Mouse (Mus musculus) embryonic facial prominence, embryonic 10.5 days (tissue): ENCODE results near the gene Trir. TPM values are rescaled to one million over a fixed set of nuclear protein-coding genes. Genes with fewer than 3 reads are reported as not detected.

Experiments used
- DNase-seq: peaks from one replicate; pipeline ENCODE4 v3.0.0-alpha.2; 2017; ENCODE audit warnings: low spot score
- H3K27ac ChIP-seq: fragments of 300-500 bp; sonication (generic); replicated peaks from 2 replicates; pipeline ENCODE4 v1.5.1; 2016; ENCODE audit warnings: mild to moderate bottlenecking
- H3K27me3 ChIP-seq: fragments of 300-500 bp; sonication (generic); replicated peaks from 2 replicates; pipeline ENCODE4 v1.6.1; 2016; ENCODE audit warnings: low read depth, mild to moderate bottlenecking; ENCODE audit not compliant: poor library complexity, severe bottlenecking
- H3K36me3 ChIP-seq: fragments of 300-500 bp; sonication (generic); replicated peaks from 2 replicates; pipeline ENCODE4 v1.6.1; 2016; ENCODE audit warnings: mild to moderate bottlenecking, moderate library complexity
- H3K4me1 ChIP-seq: fragments of 300-500 bp; sonication (generic); 2 replicates; pipeline ENCODE4 v1.6.1; 2016
- H3K4me3 ChIP-seq: fragments of 300-500 bp; sonication (generic); 2 replicates; pipeline ENCODE4 v1.5.1; 2016; ENCODE audit warnings: mild to moderate bottlenecking, moderate library complexity
- H3K9me3 ChIP-seq: fragments of 300-500 bp; sonication (generic); 2 replicates; pipeline ENCODE4 v1.6.1; 2016; ENCODE audit warnings: mild to moderate bottlenecking
- WGBS: fragments of 180-500 bp; shearing (Covaris S2); methylation state at CpG from one replicate; pipeline ENCODE4 v1.1.7; 2016; 5-methylcytosine and 5-hydroxymethylcytosine counted together
- polyA plus RNA-seq: library from polyadenylated mRNA; unstranded; fragments of >200 nt; fragmentation: Nextera tagmentation; extraction: Ambion mirVana; gene quantifications from 2 replicates; pipeline ENCODE4 v1.2.1, GENCODE M21; 2016

Gene Trir
- polyA plus RNA-seq, 1 experiment from 2014 or later: 157 TPM

DNA sequence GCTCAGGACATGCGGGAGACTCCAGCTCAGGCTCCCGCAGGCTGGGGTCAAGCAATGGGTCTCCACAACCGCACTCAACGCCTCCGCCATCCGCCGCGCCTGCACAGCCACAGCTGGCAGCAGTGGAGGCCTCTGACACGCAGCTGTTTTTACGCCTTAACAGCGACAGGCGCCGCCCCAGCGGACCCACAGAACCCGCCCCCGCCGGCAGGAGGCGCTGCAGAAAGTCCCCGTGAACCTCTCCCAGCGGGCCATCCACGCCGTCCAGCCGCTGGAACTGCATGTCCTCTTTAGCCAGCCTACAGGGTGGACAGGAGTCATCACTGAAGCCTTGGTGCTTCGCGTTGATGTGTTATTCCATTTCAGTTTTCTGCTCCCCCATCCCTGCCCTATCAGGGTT, 18.9 kb upstream of the Trir start:
- H3K9me3 ChIP-seq: no peaks in the 10 kb centered on the region
- H3K27me3 ChIP-seq: peaks cover 57% of the 10 kb centered on the region
- 14% methylated on average over 25 of the region's 25 CpGs for WGBS
- no peak overlapping the region for H3K4me3 ChIP-seq
- H3K27ac ChIP-seq: no peak overlapping the region
- peak; percentile 55 for DNase-seq
- peaks cover 3% of the 10 kb centered on the region; the same call in 1 of the 2 replicates for H3K36me3 ChIP-seq
- H3K4me1 ChIP-seq: no peaks in the 10 kb centered on the region; the same call in 1 of the 2 replicates

DNA sequence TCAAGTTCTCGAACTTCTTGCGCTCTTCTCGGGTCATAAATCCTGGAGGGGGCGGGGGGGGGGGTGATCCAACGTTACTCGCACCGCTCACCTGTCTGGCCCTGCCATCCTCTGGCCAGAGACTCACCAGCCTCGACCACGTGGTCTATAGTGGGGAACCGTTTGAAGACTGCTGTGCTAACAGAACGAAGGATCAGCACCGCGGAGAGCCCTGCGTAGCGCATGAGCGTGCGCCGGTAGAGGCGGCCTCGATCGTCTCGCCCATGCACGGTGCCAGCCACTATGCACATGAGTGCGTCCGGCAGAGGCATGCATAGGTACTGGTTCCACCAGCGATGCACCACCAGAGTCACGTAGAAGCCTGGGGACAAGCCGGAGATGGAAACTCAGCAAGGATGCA, 15.4 kb upstream of the Trir start:
- Histone ChIP-seq H3K4me3 (no peak overlapping the region), H3K27me3 (peaks cover 81% of the 10 kb centered on the region), H3K36me3 (no peaks in the 10 kb centered on the region), H3K9me3 (no peaks in the 10 kb centered on the region), H3K4me1 (peaks cover 6% of the 10 kb centered on the region), H3K27ac (no peak overlapping the region)
- DNase-seq: peak; percentile 27
- WGBS: 17% methylated on average over 28 of the region's 28 CpGs

DNA sequence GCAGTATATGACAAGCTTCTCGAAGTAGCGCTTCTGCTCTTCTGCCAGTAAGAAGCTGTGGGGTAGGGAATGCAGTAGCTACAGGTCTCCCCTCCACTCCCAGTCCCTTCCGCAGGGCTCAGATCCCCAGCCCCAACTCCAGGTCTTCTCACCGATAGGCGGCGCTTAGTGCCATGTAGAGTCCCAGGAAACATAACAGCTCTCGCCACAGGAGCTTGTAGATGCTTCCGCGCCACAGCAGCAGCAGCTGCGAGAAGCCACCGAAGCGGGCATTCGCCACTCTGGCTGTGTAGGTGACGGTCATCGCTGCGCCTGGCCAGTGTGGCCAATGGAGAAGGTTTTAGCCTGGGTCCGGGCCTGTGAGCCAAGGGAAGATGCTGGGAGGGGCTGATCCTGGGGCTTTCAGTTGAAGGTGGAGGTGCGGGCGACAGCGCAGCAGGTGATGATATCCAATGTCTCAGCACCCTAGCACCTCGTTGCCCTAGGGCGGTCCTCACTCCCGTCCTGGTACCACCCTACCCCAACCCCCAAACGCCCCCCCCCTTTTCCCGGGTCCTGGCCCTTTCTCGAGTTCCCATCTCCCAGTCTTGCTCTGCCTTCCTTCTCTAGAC, 13.3 kb upstream of the Trir start:
- peak overlapping the region; percentile 53 for H3K4me3 ChIP-seq
- WGBS: 4% methylated on average over 26 of the region's 26 CpGs
- H3K9me3 ChIP-seq: no peaks in the 10 kb centered on the region
- peaks cover 62% of the 10 kb centered on the region for H3K27me3 ChIP-seq
- H3K27ac ChIP-seq: no peak overlapping the region
- H3K4me1 ChIP-seq: peaks cover 6% of the 10 kb centered on the region
- H3K36me3 ChIP-seq: peaks cover 17% of the 10 kb centered on the region
- DNase-seq: peak; percentile 80

DNA sequence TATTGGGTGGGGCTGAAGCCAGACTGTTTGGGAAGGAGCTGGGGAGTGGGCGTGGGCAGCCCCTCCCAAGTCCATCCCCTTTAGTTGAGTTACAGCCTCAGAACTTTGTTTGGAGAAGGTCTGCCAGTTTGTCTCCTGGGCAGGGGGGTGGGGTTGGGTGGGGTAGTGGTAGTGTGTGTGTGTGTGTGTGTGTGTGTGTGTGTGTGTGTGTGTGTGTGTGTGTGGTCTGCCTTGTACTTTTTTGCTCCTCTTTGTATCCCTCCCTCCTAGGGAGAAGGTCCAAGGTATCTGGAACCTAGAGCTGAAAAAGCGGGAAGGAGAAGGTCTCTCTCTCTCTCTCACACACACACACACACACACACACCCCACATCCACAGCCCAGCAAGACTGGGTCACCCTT, 12.2 kb upstream of the Trir start, which contains the start of gene Best2:
Gene Best2 (minus strand): TSS at position 101 of the 400 bp plus-strand sequence.
- Histone ChIP-seq H3K4me3 (peak within 1 kb of the TSS; percentile 53), H3K9me3 (no peaks in the 10 kb centered on the region), H3K36me3 (peaks cover 28% of the 10 kb centered on the region), H3K4me1 (peaks cover 6% of the 10 kb centered on the region), H3K27ac (no peak within 1 kb of the TSS), H3K27me3 (peaks cover 51% of the 10 kb centered on the region)
- no peak for DNase-seq
- WGBS: 44% methylated on average over 2 of the region's 2 CpGs

DNA sequence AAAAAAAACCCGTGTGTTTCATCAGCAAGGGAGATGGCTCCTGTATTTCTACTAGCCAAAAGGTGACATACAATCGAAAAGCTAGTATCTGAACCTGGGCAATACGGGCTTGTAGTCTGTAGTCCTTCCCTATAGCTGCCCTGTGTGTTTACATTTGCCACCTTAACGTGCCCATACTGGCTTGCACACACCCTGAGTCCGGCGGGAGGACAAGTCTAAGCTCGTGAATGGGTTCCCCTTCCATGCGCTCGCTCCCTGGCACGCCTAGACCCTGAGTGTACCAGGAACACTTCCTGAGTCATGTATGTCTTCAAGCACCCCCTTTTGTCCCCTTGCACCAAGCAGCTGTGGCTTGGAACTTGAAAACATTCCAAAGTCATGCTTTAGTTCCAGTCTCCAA, 9.9 kb upstream of the Trir start:
- Histone ChIP-seq H3K27me3 (peaks cover 34% of the 10 kb centered on the region), H3K27ac (no peak overlapping the region), H3K4me3 (no peak overlapping the region), H3K36me3 (peaks cover 51% of the 10 kb centered on the region), H3K4me1 (peaks cover 6% of the 10 kb centered on the region), H3K9me3 (no peaks in the 10 kb centered on the region)
- WGBS: 68% methylated on average over 10 of the region's 10 CpGs
- DNase-seq: no peak

DNA sequence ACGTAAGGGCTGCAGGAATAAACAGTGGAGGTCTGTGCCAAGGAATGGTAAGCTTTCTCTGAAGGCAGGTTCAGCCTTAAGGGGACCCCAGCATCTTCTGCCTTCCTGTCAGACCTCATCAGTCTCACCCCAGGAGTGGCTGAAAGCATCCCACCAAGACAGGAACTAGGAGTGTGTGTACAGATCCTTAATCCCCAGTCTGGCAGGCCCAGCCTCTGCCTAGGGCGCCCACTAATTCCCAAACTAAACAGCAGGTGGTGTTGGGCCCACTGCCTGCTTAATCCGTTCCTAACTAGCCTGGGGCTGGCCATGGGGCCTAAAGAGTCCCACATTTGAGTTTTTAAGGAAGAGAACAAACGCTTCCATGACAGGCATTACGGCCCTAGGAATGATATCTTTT, 9.4 kb upstream of the Trir start:
- DNase-seq: no peak

DNA sequence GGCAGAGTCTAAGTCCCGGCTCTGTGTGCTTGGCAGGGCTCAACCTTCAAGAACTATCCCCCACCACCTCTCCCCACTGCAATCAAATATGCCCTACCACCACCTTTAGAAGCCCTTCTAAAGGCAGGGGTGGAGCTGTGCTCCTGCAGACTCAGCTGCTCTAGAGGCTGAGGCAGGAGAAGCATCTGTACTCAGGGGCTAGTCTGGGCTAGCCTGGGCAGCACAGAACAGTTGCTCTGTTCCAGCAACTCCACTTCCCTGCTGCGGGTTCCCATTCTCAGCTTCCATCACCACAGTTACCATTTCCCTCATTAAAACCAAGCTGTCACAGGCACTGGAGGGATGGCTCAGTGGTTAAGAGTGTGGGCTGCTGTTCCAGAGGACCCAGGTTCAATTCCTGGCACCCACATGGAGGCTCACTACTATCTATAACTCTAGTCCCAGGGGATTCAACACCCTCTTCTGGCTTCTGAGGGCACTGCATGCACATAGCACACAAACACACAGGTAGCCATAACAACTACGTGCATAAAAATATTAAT, 5.0 kb upstream of the Trir start:
- WGBS: 96% methylated on average over 3 of the region's 3 CpGs
- Histone ChIP-seq H3K27ac (no peak overlapping the region), H3K4me1 (peaks cover 22% of the 10 kb centered on the region), H3K27me3 (no peaks in the 10 kb centered on the region), H3K9me3 (no peaks in the 10 kb centered on the region), H3K4me3 (no peak overlapping the region), H3K36me3 (peaks cover 74% of the 10 kb centered on the region)
- no peak for DNase-seq

More for the DNA sequence above, 9.4 kb upstream of the Trir start:
- WGBS: 31% methylated on average over 5 of the region's 5 CpGs
- H3K27me3 ChIP-seq: peaks cover 29% of the 10 kb centered on the region
- H3K27ac ChIP-seq: no peak overlapping the region
- peaks cover 6% of the 10 kb centered on the region for H3K4me1 ChIP-seq
- no peak overlapping the region for H3K4me3 ChIP-seq
- no peaks in the 10 kb centered on the region for H3K9me3 ChIP-seq
- peaks cover 55% of the 10 kb centered on the region for H3K36me3 ChIP-seq

DNA sequence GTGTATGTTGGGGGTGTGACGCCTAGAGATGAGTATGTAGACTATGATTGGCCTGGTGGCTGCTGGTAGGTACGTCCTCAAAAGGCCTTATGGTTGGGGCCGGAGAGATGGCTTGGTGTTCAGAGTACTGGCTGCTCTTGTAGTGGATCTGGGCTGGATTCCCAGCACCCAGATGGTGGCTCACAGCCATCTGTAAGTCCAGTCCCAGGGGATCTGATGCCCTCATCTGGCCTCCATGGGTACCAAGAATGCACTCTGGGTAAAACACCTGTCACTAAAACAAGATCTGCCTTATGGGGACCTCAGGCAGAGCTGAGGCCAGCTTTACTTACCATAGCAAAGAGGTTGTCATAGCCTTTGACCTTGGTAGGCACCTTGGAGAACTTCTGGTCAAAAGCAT, 2.8 kb upstream of the Trir start:
- peaks cover 56% of the 10 kb centered on the region for H3K36me3 ChIP-seq
- no peak for DNase-seq

DNA sequence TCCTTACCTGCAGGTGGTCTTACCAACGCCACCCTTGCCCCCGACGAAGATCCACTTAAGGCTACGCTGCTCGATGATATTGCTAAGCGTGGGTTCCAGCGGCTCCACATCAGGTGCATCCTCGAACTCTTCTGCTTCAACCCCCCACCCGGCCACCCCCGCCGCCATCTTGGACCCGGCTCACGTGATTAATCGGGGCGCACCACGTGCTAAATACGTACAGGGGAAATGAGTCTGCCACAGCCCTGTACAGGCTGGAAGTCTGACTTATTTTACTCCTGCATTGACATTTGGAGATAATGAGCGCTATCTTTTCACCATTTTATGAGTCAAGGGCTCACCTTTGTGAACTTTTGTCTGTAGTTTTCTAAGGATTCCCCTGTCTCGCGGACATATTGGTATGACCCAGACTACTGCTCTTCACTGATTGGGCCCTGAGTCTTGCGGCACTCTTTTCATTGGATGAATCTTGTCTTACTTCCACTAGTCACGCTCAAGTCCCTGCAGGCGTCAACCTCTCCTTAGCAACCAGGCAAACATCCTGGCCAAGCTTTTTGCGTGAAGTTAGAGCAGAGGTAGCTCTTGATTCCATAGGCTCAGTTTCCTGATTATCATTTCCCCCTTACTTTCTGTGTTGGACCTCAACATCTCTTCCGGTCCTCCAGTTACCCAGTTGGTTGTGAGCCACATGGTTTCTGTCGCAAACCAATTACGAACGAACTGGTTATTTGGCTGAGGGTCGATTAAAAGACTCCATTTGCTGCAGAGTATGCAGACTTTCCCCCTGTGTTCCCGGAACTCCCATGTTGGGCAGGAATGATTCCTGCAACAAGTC, 1.3 kb upstream of the Trir start, which contains the start of gene Asna1:
Gene Asna1 (minus strand): TSS at position 184 of the 835 bp plus-strand sequence.
- peak; percentile 87 for DNase-seq
- Histone ChIP-seq H3K27me3 (no peaks in the 10 kb centered on the region), H3K4me3 (peak within 1 kb of the TSS; percentile 99), H3K4me1 (peaks cover 42% of the 10 kb centered on the region), H3K36me3 (peaks cover 56% of the 10 kb centered on the region), H3K9me3 (no peaks in the 10 kb centered on the region), H3K27ac (peak within 1 kb of the TSS; percentile 98)
- WGBS: 7% methylated on average over 30 of the region's 30 CpGs

More for the DNA sequence above, 2.8 kb upstream of the Trir start:
- H3K9me3 ChIP-seq: no peaks in the 10 kb centered on the region
- peak overlapping the region; percentile 99 for H3K4me3 ChIP-seq
- no peak overlapping the region for H3K27ac ChIP-seq
- H3K27me3 ChIP-seq: no peaks in the 10 kb centered on the region
- WGBS: 94% methylated on average over 3 of the region's 3 CpGs
- H3K4me1 ChIP-seq: peaks cover 35% of the 10 kb centered on the region

DNA sequence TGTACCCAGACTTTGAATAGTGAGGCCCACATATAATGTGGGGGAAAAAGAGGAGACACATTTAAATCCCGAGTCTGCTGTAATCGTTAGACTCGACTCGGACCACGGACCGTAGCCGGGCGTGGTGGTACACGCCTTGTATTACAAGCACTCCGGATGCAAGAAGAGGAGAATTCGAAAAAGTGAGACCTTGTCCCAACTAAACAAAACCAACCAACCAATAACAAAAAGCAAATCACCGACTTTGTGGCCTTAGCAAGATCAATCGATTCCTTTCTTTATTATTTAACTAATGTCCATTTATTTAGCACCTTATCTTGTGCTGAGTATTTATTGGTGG, 863 bp downstream of the Trir start:
- Histone ChIP-seq H3K9me3 (no peaks in the 10 kb centered on the region), H3K27me3 (no peaks in the 10 kb centered on the region), H3K4me3 (peak overlapping the region; percentile 99), H3K36me3 (peaks cover 56% of the 10 kb centered on the region), H3K4me1 (peaks cover 42% of the 10 kb centered on the region), H3K27ac (peak overlapping the region; percentile 98)
- no peak for DNase-seq
- WGBS: 1% methylated on average over 13 of the region's 13 CpGs

DNA sequence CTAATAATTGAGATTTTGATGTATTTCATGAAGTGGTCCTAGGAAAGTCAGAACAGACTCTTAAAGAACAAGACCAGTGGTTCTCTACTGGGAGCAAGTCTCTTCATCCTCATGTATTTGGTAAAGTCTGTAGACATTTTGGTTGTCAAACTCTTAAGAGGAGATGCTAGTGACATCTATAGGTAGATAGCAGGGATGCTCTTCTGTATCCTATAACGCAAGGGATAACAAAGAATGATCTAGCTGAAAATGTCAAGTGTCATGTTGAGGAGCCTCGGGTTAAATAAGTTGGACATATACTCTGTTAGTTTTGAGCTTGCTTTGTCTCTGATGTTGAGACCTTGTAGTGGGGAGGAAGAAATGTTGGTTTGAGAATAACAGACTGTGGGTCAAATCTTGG, 1.3 kb downstream of the Trir start:
- H3K4me1 ChIP-seq: peaks cover 42% of the 10 kb centered on the region
- H3K4me3 ChIP-seq: peak overlapping the region; percentile 99
- peaks cover 56% of the 10 kb centered on the region for H3K36me3 ChIP-seq
- DNase-seq: no peak
- no peaks in the 10 kb centered on the region for H3K9me3 ChIP-seq
- no peaks in the 10 kb centered on the region for H3K27me3 ChIP-seq
- no peak overlapping the region for H3K27ac ChIP-seq
- WGBS: 33% methylated on average over 2 of the region's 2 CpGs

DNA sequence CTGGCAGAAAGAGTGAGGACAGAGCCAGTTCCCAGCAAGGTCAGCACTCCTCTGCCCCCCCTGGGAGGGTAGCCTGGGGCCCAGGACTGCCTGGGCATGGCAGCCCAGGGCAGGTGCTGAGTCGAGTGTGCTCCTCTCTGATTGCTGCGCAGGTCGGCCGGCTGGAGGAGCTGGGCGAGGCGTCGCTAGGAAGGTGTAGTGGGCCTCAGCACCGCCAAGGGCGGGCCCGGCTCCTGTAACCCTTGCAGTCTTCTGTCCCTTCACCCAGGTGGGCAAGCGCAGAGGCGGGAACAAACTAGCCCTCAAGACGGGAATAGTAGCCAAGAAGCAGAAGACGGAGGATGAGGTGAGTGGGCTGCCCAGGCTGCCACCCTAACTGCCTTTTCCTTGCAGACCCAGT, 2.6 kb downstream of the Trir start:
- Histone ChIP-seq H3K27me3 (no peaks in the 10 kb centered on the region), H3K36me3 (peaks cover 57% of the 10 kb centered on the region), H3K4me1 (peaks cover 41% of the 10 kb centered on the region), H3K27ac (no peak overlapping the region), H3K9me3 (no peaks in the 10 kb centered on the region), H3K4me3 (peak overlapping the region; percentile 99)
- WGBS: 89% methylated on average over 14 of the region's 14 CpGs
- no peak for DNase-seq
